Mouse (Mus musculus): ENCODE results near the gene Fbxo10. TPM values are rescaled to one million over a fixed set of nuclear protein-coding genes. Genes with fewer than 3 reads are reported as not detected.
"Not testable (repeated sequence)": the region's sequence is repeated elsewhere in the genome, so short reads cannot be mapped to it uniquely, and the experiment has no call there.

The Fbxo10 gene
- total RNA-seq (2015; ENCODE audit: low replicate concordance) (2.1 and 7.1 TPM in 2 replicates), total RNA-seq (2017; ENCODE audit: low replicate concordance) (4.0 and 5.5 TPM in 2 replicates)

DNA sequence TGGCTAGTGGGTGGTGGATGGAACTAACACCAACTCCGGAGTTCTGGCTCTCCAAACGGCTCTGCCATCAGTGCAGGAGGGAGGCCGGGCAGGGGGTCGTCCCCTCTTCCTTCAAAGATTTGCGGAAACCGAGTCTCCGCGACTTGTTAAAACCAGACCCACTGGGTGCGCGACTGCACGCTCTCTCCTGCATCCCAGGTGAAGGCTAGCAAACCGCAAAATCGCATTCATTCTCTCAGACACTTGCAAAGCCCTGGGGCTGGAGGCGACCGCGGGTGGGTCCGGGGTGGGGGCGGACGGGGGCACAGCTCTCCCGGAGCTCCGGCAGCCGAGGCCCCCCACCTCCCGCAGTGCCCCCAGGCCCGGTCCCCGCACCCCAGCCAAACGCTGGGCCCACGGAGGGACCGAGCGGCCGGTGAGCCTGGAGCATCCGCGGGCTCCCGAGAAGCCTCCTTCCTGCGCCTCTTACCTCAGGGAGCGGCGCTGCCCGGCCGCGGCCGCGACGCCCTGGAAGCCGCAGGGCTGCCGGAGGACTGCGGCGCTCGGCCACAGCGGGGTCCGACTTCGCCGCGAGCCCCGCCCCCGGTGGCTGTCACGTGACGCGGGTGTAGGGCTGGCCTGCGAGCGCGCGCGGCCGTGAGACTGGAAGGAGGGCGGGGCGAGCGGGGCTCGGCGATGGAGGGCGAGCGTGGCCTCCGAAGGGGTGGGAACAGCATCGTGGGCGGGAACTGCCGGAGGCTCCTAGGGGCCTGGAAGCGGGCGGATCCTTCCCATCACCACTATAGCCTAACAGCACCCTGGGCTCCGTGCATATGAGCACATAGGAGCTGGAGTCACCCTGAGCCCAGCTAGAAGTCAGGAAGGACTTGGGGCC is at the start of gene Fbxo10:
Fbxo10 (minus strand) TSS at position 584 of the 874 bp plus-strand sequence.
- peak; percentile 95 for ATAC-seq (replicated peaks; ENCODE audit: low FRiP score, poor library complexity, severe bottlenecking)

- no peak for ATAC-seq (replicated peaks; ENCODE audit: low FRiP score, poor library complexity, severe bottlenecking)
Measured at GRCm38 (mm10) chr4:45131021-45131420, 46.6 kb upstream of the Fbxo10 start.

- ATAC-seq (replicated peaks; ENCODE audit: low FRiP score, poor library complexity, severe bottlenecking): no peak
Measured at GRCm38 (mm10) chr4:45121311-45121710, 36.9 kb upstream of the Fbxo10 start.

DNA sequence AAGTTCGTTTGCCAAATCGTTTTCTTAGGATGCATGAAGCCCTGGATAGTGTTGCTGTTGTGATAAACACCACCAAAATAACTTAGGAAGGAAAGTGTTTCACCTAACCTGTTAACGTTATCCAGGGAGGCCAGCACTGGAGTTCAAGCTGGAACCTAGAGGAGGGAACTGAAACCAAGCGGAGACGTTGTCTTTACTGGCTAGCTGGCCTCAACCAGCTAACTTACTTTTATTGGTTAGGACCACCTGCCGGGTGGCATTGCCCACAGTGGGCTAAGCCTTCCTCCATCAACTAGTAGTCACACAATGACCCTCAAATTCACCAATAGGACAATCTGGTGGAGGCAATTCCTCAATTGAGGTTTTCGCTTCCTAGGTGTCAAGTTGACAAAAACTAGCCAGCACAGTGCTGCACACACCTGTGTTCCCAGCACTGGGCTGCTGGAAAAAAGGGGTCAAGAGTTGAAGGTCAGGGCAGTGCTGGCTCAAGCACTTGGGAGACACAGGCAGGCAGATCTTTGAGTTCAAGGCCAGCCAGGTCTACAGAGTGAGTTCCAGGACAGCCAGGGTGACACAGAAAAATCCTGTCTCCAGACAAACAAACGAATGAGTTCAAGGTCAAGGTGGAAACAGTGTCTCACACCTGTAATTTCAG is 24.2 kb upstream of the Fbxo10 start:
- no peak for ATAC-seq (replicated peaks; ENCODE audit: low FRiP score, poor library complexity, severe bottlenecking)

GRCm38 (mm10) chr4:45107601-45108277 is 23.3 kb upstream of the Fbxo10 start, which contains the start of gene Tomm5:
Gene Tomm5, minus strand, starts transcription at chr4:45108114.
- peak; percentile 87 for ATAC-seq (replicated peaks; ENCODE audit: low FRiP score, poor library complexity, severe bottlenecking)

- ATAC-seq (replicated peaks; ENCODE audit: low FRiP score, poor library complexity, severe bottlenecking): no peak
Measured at GRCm38 (mm10) chr4:45107066-45107465, 22.7 kb upstream of the Fbxo10 start.

DNA sequence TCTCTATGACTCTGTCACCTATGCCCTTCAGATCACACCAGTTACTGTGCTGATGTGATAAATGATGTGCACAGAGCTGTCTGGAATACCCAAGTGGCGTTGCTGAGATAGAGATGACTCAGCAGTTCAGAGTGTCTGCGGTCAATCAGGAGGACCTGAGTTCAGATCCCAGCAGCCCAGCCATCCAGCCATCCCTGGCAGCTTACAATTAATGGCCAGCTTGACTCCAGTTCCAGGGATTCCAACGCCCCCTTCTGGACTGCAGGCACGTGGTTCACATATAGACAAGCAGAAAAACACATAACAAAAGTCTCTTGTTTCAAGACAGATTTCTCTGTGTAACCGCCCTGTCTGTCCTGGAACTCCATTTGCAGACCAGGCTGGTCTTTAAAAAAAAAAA is 22.0 kb upstream of the Fbxo10 start:
- ATAC-seq (replicated peaks; ENCODE audit: low FRiP score, poor library complexity, severe bottlenecking): 0 out of 2 replicates have a peak, but pooled peaks have one; percentile 41

DNA sequence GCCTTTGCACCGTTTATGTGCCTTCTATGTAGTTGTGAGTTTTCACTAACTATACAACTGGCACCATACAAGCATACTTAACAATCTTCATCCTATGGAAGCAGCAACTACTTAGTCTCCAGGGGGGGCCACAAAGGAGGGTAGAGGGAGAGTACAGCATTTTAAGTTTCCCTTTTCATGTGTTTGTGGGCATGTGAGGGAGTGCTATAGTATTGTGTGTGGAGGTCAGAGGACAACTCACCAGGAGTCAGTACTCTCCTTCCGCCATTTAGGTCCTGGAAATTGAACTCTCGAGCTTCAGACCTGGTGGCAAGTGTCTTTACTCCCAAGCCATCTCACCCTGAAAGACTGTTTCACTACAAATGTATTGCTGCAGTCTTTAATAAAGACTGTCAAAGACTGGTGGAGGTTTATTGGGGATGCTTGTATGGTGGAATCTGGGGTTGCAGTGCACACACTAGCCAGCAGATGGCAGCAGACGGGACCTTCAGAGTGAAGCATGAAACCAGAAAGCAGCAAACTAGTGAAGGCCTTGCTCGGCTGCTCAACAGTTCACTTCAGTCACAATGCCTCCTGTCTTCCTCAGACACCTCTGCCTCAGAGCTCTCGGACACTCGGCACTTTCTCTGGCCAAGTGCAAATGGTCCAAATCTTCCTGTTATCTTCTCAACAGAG is 12.9 kb upstream of the Fbxo10 start:
- peak; percentile 75 for ATAC-seq (replicated peaks; ENCODE audit: low FRiP score, poor library complexity, severe bottlenecking)

DNA sequence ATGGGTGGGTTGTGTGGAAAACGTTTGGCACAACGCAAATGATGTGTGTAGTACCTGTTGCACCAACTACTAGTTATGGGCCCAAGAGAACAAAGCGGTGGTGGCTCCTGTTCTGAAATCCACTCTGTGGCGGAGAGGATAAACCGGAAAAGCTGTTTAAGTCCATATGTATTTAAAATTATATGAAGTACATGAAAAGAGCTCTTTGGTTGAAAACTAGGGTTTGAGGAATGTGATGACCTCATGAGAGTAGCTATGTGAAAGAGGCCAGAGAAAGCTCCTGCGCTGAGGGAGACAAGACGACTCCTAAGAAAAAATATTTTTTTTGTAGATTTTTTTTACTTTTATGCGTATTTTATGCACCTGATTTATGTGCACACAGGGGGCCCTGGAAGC is 489 bp upstream of the Fbxo10 start:
- no peak for ATAC-seq (replicated peaks; ENCODE audit: low FRiP score, poor library complexity, severe bottlenecking)

- no peak for ATAC-seq (replicated peaks; ENCODE audit: low FRiP score, poor library complexity, severe bottlenecking)
Measured at GRCm38 (mm10) chr4:45083487-45083886, 917 bp downstream of the Fbxo10 start.

DNA sequence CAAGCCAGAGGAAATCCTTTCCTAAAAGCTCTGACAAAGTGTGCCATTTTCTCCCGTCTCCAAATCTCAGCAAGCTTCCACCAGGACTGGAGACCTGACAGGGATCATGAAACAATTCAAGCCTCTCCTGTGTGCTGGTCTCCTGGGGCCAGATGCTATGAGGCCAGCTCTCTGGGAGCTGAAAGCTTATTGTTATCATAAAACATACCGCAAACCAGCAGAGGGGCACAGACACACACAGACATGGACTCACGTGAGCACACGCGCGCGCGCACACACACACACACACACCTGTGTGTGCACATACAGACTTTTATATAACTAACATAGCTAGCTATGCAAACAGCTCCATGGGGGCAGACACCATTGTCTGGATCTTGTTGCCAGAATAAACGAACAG is 1.5 kb downstream of the Fbxo10 start:
- no peak for ATAC-seq (replicated peaks; ENCODE audit: low FRiP score, poor library complexity, severe bottlenecking)

DNA sequence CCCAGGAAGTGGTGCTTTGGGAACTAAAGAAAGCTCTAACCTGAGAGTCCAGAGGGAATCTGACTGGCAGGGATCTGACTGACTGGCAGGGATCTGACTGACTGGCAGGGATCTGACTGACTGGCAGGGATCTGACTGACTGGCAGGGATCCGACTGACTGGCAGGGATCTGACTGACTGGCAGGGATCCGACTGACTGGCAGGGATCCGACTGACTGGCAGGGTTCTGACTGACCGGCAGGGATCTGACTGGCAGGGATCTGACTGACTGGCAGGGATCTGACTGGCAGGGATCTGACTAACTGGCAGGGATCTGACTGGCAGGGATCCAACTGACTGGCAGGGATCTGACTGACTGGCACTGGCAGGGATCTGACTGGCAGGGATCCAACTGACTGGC is 3.4 kb downstream of the Fbxo10 start:
- ATAC-seq (replicated peaks; ENCODE audit: low FRiP score, poor library complexity, severe bottlenecking): not testable (repeated sequence)

GRCm38 (mm10) chr4:45073544-45073943 is 10.9 kb downstream of the Fbxo10 start:
- peak; percentile 64; the same call in 1 of the 2 replicates for ATAC-seq (replicated peaks; ENCODE audit: low FRiP score, poor library complexity, severe bottlenecking)

GRCm38 (mm10) chr4:45072261-45072973 is 12.0 kb downstream of the Fbxo10 start:
- no peak for ATAC-seq (replicated peaks; ENCODE audit: low FRiP score, poor library complexity, severe bottlenecking)

DNA sequence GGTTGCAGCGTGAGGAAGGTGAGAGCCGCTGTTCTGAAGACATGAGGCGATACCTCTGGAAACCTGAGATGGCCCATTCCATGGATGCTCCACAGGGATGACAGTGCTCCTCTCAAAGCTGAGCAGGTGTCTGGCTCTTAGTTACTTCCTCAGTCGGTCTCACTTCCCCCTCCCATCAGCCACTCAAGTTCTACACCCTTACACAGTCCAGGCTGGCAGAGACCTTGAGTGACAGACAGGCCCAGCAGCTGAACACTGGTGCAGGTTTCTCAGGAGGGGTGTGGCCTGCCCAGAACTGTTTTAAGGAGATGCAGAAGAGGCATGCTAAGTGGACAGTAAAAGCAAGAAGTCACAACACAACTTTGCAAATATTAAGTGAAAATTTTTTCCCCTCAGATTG is 16.7 kb downstream of the Fbxo10 start:
- no peak for ATAC-seq (replicated peaks; ENCODE audit: low FRiP score, poor library complexity, severe bottlenecking)

DNA sequence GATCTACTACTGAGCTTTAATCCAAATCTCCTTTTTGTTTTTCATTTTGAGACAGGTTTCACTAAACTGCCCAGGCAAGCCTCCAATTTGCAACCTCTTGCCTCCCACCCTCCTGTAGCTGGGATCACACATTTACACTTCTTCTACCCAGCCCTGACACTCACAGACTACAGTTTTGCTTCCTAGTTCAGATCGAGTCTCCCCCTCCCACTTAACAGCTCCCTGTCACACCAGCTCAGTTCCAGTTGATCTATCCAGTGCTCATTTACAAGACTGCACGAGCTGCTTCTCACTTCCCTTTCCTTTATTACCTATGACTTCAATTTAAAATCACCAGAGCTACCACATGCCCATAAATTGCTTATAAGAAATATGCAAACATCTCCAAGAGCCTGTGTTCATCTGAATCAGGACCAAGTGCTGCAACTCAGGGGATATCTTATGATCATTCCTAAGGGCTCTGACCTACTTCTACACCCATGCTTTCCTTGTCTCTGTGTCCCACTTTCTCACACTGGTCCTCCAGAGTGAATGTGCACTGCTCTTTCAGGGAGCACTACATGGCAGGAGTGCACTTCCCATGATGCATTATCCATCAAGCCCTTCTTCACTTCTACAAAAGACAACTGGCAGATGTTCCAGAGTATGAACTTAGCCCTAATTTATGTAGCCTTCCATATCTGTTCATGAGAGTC is 18.2 kb downstream of the Fbxo10 start:
- ATAC-seq (replicated peaks; ENCODE audit: low FRiP score, poor library complexity, severe bottlenecking): no peak

GRCm38 (mm10) chr4:45064577-45064976 is 19.8 kb downstream of the Fbxo10 start:
- ATAC-seq (replicated peaks; ENCODE audit: low FRiP score, poor library complexity, severe bottlenecking): no peak

- not testable (repeated sequence) for ATAC-seq (replicated peaks; ENCODE audit: low FRiP score, poor library complexity, severe bottlenecking)
Measured at GRCm38 (mm10) chr4:45063836-45064235, 20.6 kb downstream of the Fbxo10 start.

GRCm38 (mm10) chr4:45055451-45055850 is 29.0 kb downstream of the Fbxo10 start:
- ATAC-seq (replicated peaks; ENCODE audit: low FRiP score, poor library complexity, severe bottlenecking): no peak
